Mouse (Mus musculus) cerebellum, adult 2 months (tissue): Measurements from ENCODE around the gene Cxcr5.

Source experiments
- CTCF ChIP-seq: fragments of 200-500 bp; IDR thresholded peaks from 2 replicates; pipeline ENCODE4 v1.5.1; 2011; ENCODE audit warnings: low read depth, mild to moderate bottlenecking, control low read depth, low read length, moderate library complexity, borderline replicate concordance; ENCODE audit not compliant: insufficient read depth
- POLR2A ChIP-seq: fragments of 200-500 bp; IDR thresholded peaks from 2 replicates; pipeline ENCODE4 v1.6.1; 2011; ENCODE audit warnings: low read length, control low read depth, borderline replicate concordance; ENCODE audit not compliant: insufficient read depth

DNA sequence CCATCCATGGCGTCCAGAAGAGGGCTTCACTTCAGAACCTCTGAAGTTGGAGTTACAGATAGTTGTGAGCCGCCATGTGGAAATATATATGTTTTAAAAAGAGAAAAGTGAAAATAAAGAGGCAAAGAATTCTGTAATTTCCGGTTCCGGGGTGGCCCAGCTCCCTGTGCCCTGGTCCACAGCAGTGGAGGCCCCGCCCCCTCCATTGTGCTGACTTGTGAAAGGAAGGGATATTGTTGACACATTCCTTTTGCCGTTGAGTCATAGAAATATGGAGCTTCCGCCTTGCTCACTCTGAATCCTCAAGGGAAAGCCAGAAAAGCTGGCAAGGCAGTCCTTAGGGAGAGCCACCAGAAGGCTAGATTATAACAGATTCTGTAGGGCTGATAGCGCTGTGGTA, 9.5 kb downstream of the Cxcr5 start:
- TF ChIP-seq CTCF = no peak
- no peak for TF ChIP-seq POLR2A
